Mouse (Mus musculus) hindbrain, embryonic 16.5 days (tissue): ENCODE data around the gene Olfr320. TPM values are rescaled to one million over a fixed set of nuclear protein-coding genes. Genes with fewer than 3 reads are reported as not detected.

Source experiments
- ATAC-seq: fragments of 200-750 bp; cut with Nextera tagmentation; 2 replicates; pipeline ENCODE4 v1.8.0; 2017; ENCODE audit warnings: moderate TSS enrichment, moderate library complexity
- H3K27ac ChIP-seq: fragments of 300-500 bp; sonication (generic); 2 replicates; pipeline ENCODE4 v1.5.1; 2014; ENCODE audit warnings: low read depth, mild to moderate bottlenecking, control low read depth, low read length, moderate library complexity
- H3K27me3 ChIP-seq: fragments of 300-500 bp; sonication (generic); replicated peaks from 2 replicates; pipeline ENCODE4 v1.6.1; 2014; ENCODE audit warnings: low read length; ENCODE audit not compliant: control insufficient read depth, insufficient read depth
- H3K36me3 ChIP-seq: fragments of 300-500 bp; sonication (generic); 2 replicates; pipeline ENCODE4 v1.6.1; 2014; ENCODE audit warnings: mild to moderate bottlenecking, low read length, moderate library complexity, mixed read lengths; ENCODE audit not compliant: control insufficient read depth, insufficient read depth
- H3K4me1 ChIP-seq: fragments of 300-500 bp; sonication (generic); 2 replicates; pipeline ENCODE4 v1.6.1; 2014; ENCODE audit warnings: low read depth, low read length; ENCODE audit not compliant: control insufficient read depth, insufficient read depth
- H3K4me2 ChIP-seq: fragments of 300-500 bp; sonication (generic); 2 replicates; pipeline ENCODE4 v1.6.1; 2014; ENCODE audit warnings: mild to moderate bottlenecking, low read length, control low read depth, moderate library complexity
- H3K4me3 ChIP-seq: fragments of 300-500 bp; sonication (generic); 2 replicates; pipeline ENCODE4 v1.5.1; 2014; ENCODE audit warnings: mild to moderate bottlenecking, low read length, control low read depth, moderate library complexity
- H3K9ac ChIP-seq: fragments of 300-500 bp; sonication (generic); 2 replicates; pipeline ENCODE4 v1.6.1; 2014; ENCODE audit warnings: low read depth, mild to moderate bottlenecking, control low read depth, low read length, moderate library complexity
- H3K9me3 ChIP-seq: fragments of 300-500 bp; sonication (generic); 2 replicates; pipeline ENCODE4 v1.6.1; 2014; ENCODE audit warnings: mild to moderate bottlenecking, low read length, moderate library complexity; ENCODE audit not compliant: control insufficient read depth
- whole genome bisulfite sequencing: fragments of 180-500 bp; shearing (Covaris S2); extraction: QIAGEN DNeasy Blood & Tissue Kit; methylation state at CpG from one replicate; pipeline ENCODE4 v1.1.7; 2014; 5-methylcytosine and 5-hydroxymethylcytosine counted together
- polyA plus RNA-seq: library from polyadenylated mRNA; unstranded; fragments of >200 nt; fragmentation: Nextera tagmentation; extraction: Ambion mirVana; gene quantifications from 2 replicates; pipeline ENCODE4 v1.2.1, GENCODE M21; 2015

Gene Olfr320
- polyA plus RNA-seq, 1 experiment from 2014 or later, result not detected

GRCm38 (mm10) chr11:58733372-58733771 is 52.5 kb downstream of the Olfr320 start:
- no peak overlapping the region for H3K4me3 ChIP-seq
- no peak for ATAC-seq
- H3K27ac ChIP-seq, result no peak overlapping the region
- WGBS, result 30% methylated on average over 3 of the region's 3 CpGs
- no peak overlapping the region for H3K4me2 ChIP-seq
- no peaks in the 10 kb centered on the region for H3K9me3 ChIP-seq
- no peaks in the 10 kb centered on the region for H3K4me1 ChIP-seq
- no peaks in the 10 kb centered on the region for H3K27me3 ChIP-seq
- no peak overlapping the region for H3K9ac ChIP-seq
- H3K36me3 ChIP-seq, result no peaks in the 10 kb centered on the region

Other genes starting within 250 kb of the Olfr320 start
- not detected in 2 replicates for gene Gm12253, start 248.5 kb upstream of the Olfr320 start, polyA plus RNA-seq
- gene Lypd9, start 228.2 kb upstream of the Olfr320 start, polyA plus RNA-seq, result not detected in 2 replicates
- gene Olfr30, start 218.8 kb upstream of the Olfr320 start, polyA plus RNA-seq, result not detected in 2 replicates
- not detected in 2 replicates for gene Olfr332, start 188.5 kb upstream of the Olfr320 start, polyA plus RNA-seq
- gene Olfr331, start 178.5 kb upstream of the Olfr320 start, polyA plus RNA-seq, result not detected in 2 replicates
- not detected in 2 replicates for gene Olfr330, start 146.3 kb upstream of the Olfr320 start, polyA plus RNA-seq
- gene Olfr329-ps, start 134.7 kb upstream of the Olfr320 start, polyA plus RNA-seq, result not detected in 2 replicates
- 0.07 TPM in 1 of 2 replicates, not detected in the other for gene Olfr328, start 125.5 kb upstream of the Olfr320 start, polyA plus RNA-seq
- 0.15 and 0.17 TPM in 2 replicates for gene Olfr224, start 110.5 kb upstream of the Olfr320 start, polyA plus RNA-seq
- not detected in 2 replicates for gene Olfr325, start 103.4 kb upstream of the Olfr320 start, polyA plus RNA-seq
- gene Olfr324, start 86.0 kb upstream of the Olfr320 start, polyA plus RNA-seq, result 0.08 and 0.30 TPM in 2 replicates
- gene 2210407C18Rik, start 65.0 kb upstream of the Olfr320 start, polyA plus RNA-seq, result not detected in 2 replicates
- not detected in 2 replicates for gene Olfr323, start 50.6 kb upstream of the Olfr320 start, polyA plus RNA-seq
- 0.20 and 0.25 TPM in 2 replicates for gene Trim58, start 40.6 kb upstream of the Olfr320 start, polyA plus RNA-seq
- gene Olfr322, start 22.3 kb upstream of the Olfr320 start, polyA plus RNA-seq, result not detected in 2 replicates
- gene Olfr319, start 18.1 kb downstream of the Olfr320 start, polyA plus RNA-seq, result not detected in 2 replicates
- gene Olfr318, start 42.9 kb downstream of the Olfr320 start, polyA plus RNA-seq, result not detected in 2 replicates
- 0.26 and 0.27 TPM in 2 replicates for gene Olfr317, start 58.1 kb downstream of the Olfr320 start, polyA plus RNA-seq
- not detected in 2 replicates for gene Olfr316, start 71.6 kb downstream of the Olfr320 start, polyA plus RNA-seq
- 0.10 TPM in 1 of 2 replicates, not detected in the other for gene Olfr315, start 92.1 kb downstream of the Olfr320 start, polyA plus RNA-seq
- not detected in 2 replicates for gene Olfr314, start 101.9 kb downstream of the Olfr320 start, polyA plus RNA-seq
- 10.0 and 11.0 TPM in 2 replicates for gene Fam183b, start 120.9 kb downstream of the Olfr320 start, polyA plus RNA-seq
- gene Olfr313, start 133.9 kb downstream of the Olfr320 start, polyA plus RNA-seq, result not detected in 2 replicates
- gene Olfr312, start 148.1 kb downstream of the Olfr320 start, polyA plus RNA-seq, result not detected in 2 replicates
- not detected in 2 replicates for gene Olfr311, start 158.2 kb downstream of the Olfr320 start, polyA plus RNA-seq
- 19.8 and 22.3 TPM in 2 replicates for gene Gm12258, start 166.1 kb downstream of the Olfr320 start, polyA plus RNA-seq
- 10.8 and 13.8 TPM in 2 replicates for gene 2810021J22Rik, start 186.1 kb downstream of the Olfr320 start, polyA plus RNA-seq
- gene Zfp39, start 223.1 kb downstream of the Olfr320 start, polyA plus RNA-seq, result 6.1 and 8.1 TPM in 2 replicates
- gene Btnl10, start 236.8 kb downstream of the Olfr320 start, polyA plus RNA-seq, result not detected in 2 replicates